Mouse (Mus musculus) monocyte, adult 59 days (primary cell): Measurements from ENCODE around the gene Pbp2. TPM values are rescaled to one million over a fixed set of nuclear protein-coding genes. Genes with fewer than 3 reads are reported as not detected.

Source experiments
- total RNA-seq, 2 experiments: library from RNA; stranded (reverse); gene quantifications; one replicate each; pipeline ENCODE4 v1.2.4; 2023

Pbp2 gene
- not detected for total RNA-seq

DNA sequence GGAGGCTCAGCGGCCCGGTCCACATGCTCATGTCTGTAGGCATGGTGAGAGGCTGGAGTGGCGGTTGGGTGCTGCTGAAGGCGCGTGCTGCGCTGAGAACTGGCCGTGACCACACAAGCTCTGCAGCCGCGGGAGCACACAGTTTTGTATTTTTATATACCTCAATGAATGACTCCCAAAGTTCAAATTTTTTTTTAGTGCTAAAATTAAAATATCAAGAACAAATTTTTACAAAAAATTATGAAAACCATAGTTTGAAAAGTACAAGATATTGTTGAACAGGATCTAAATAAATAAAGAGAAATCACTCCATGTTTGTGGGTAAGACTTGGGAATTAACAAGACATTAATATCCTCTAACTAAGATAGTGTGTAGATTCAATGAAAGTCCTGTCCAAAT lies at the start of gene Pbp2:
Gene Pbp2, minus strand, starts transcription at position 101 of the 400 bp plus-strand sequence.

Other genes with a start within 250 kb of the Pbp2 start
- 1 to 10 TPM; 1.8 to 4.9 TPM for gene Gprc5a, start 244.8 kb downstream of the Pbp2 start, total RNA-seq
- gene Gprc5d, start 192.1 kb downstream of the Pbp2 start, total RNA-seq: not detected
- gene Fam234b, start 112.4 kb downstream of the Pbp2 start, total RNA-seq: 10 to 100 TPM; 18.7 to 33.4 TPM
- 100 to 1,000 TPM; 149 to 170 TPM for gene Hebp1, start 112.4 kb downstream of the Pbp2 start, total RNA-seq
- gene Gsg1, start 56.1 kb downstream of the Pbp2 start, total RNA-seq: 1 to 10 TPM; 1.5 to 1.6 TPM
- 10 to 100 TPM; 92.6 to 97.8 TPM for gene Emp1, start 52.1 kb upstream of the Pbp2 start, total RNA-seq